Mouse (Mus musculus) right cerebral cortex, postnatal 25 days (tissue): Measurements from ENCODE around the gene Gucy2f.
"Not testable (repeated sequence)": the region's sequence is repeated elsewhere in the genome, so short reads cannot be mapped to it uniquely, and the experiment has no call there.

Source experiments
- DNase-seq: peaks from one replicate; pipeline ENCODE4 v3.0.0; 2022

The Gucy2f gene

GRCm38 (mm10) chrX:142196831-142197230 is at the start of gene Gucy2f:
TSS of gene Gucy2f (minus strand) at chrX:142196931.
- DNase-seq = no peak

GRCm38 (mm10) chrX:142245682-142246327 is 49.1 kb upstream of the Gucy2f start:
- no peak for DNase-seq

GRCm38 (mm10) chrX:142237101-142237500 is 40.4 kb upstream of the Gucy2f start:
- no peak for DNase-seq

GRCm38 (mm10) chrX:142236146-142236545 is 39.4 kb upstream of the Gucy2f start:
- DNase-seq = not testable (repeated sequence)

GRCm38 (mm10) chrX:142228769-142229158 is 32.0 kb upstream of the Gucy2f start:
- no peak for DNase-seq

GRCm38 (mm10) chrX:142228055-142228768 is 31.5 kb upstream of the Gucy2f start:
- peak; percentile 70 for DNase-seq

- no peak for DNase-seq
These were observed 30.8 kb upstream of the Gucy2f start for GRCm38 (mm10) chrX:142227398-142228054.

GRCm38 (mm10) chrX:142226542-142226941 is 29.8 kb upstream of the Gucy2f start, which contains the start of gene Nxt2:
TSS of gene Nxt2 (plus strand) at chrX:142226770.
- DNase-seq = no peak

- DNase-seq = peak; percentile 29
These were observed 3.6 kb upstream of the Gucy2f start for GRCm38 (mm10) chrX:142200295-142200694.

- no peak for DNase-seq
These were observed 1.2 kb downstream of the Gucy2f start for GRCm38 (mm10) chrX:142195551-142195950.

GRCm38 (mm10) chrX:142194420-142194819 is 2.3 kb downstream of the Gucy2f start:
- no peak for DNase-seq

- DNase-seq = no peak
These were observed 6.4 kb downstream of the Gucy2f start for GRCm38 (mm10) chrX:142190355-142190754.

- DNase-seq = peak; percentile 25
These were observed 7.6 kb downstream of the Gucy2f start for GRCm38 (mm10) chrX:142189023-142189703.

GRCm38 (mm10) chrX:142182026-142182425 is 14.7 kb downstream of the Gucy2f start:
- DNase-seq = no peak

GRCm38 (mm10) chrX:142176981-142177380 is 19.8 kb downstream of the Gucy2f start:
- no peak for DNase-seq

GRCm38 (mm10) chrX:142115779-142116178 is 81.0 kb downstream of the Gucy2f start:
- DNase-seq = no peak

- no peak for DNase-seq
These were observed 85.5 kb downstream of the Gucy2f start for GRCm38 (mm10) chrX:142111236-142111635.

GRCm38 (mm10) chrX:142096904-142097303 is 99.8 kb downstream of the Gucy2f start:
- no peak for DNase-seq

GRCm38 (mm10) chrX:142095579-142095978 is 101.2 kb downstream of the Gucy2f start:
- no peak for DNase-seq

- no peak for DNase-seq
These were observed 134.1 kb downstream of the Gucy2f start for GRCm38 (mm10) chrX:142062585-142062984.
